Mouse (Mus musculus): ENCODE results near the gene Fam107a. TPM values are rescaled to one million over a fixed set of nuclear protein-coding genes. Genes with fewer than 3 reads are reported as not detected.

Gene Fam107a
- polyA plus RNA-seq, 1 experiment from 2014 or later, result 0.18 TPM

GRCm38 (mm10) chr14:8327371-8327770 is 9.5 kb upstream of the Fam107a start:
- Histone ChIP-seq H3K4me3 (ENCODE audit: low read depth, low read length) (no peak overlapping the region), H3K4me1 (replicated peaks; ENCODE audit: control insufficient read depth, insufficient read depth, low read length) (no peaks in the 10 kb centered on the region), H3K27me3 (replicated peaks; ENCODE audit: control insufficient read depth, insufficient read depth, low read length) (no peaks in the 10 kb centered on the region), H3K9ac (ENCODE audit: low read length) (no peak overlapping the region), H3K4me2 (ENCODE audit: low read length) (no peak overlapping the region), H3K36me3 (ENCODE audit: control insufficient read depth, insufficient read depth, low read length) (no peaks in the 10 kb centered on the region), H3K9me3 (ENCODE audit: control insufficient read depth, low read length) (no peaks in the 10 kb centered on the region), H3K27ac (ENCODE audit: low read depth) (no peak overlapping the region)
- 61% methylated on average over 1 of the region's 1 CpGs for WGBS
- ATAC-seq (replicated peaks; ENCODE audit: low FRiP score, low TSS enrichment, low read depth) (no peak), DNase-seq (ENCODE audit: low spot score) (no peak)

- ATAC-seq (replicated peaks; ENCODE audit: low FRiP score, low TSS enrichment, low read depth) (no peak), DNase-seq (ENCODE audit: low spot score) (no peak)
- H3K9ac ChIP-seq (ENCODE audit: low read length), result no peak overlapping the region
- no peaks in the 10 kb centered on the region for H3K36me3 ChIP-seq (ENCODE audit: control insufficient read depth, insufficient read depth, low read length)
- no peak overlapping the region for H3K27ac ChIP-seq (ENCODE audit: low read depth)
- no peaks in the 10 kb centered on the region for H3K4me1 ChIP-seq (replicated peaks; ENCODE audit: control insufficient read depth, insufficient read depth, low read length)
- H3K4me2 ChIP-seq (ENCODE audit: low read length), result no peak overlapping the region
- no peaks in the 10 kb centered on the region for H3K9me3 ChIP-seq (ENCODE audit: control insufficient read depth, low read length)
- no peak overlapping the region for H3K4me3 ChIP-seq (ENCODE audit: low read depth, low read length)
- no peaks in the 10 kb centered on the region for H3K27me3 ChIP-seq (replicated peaks; ENCODE audit: control insufficient read depth, insufficient read depth, low read length)
These were observed 9.1 kb upstream of the Fam107a start for GRCm38 (mm10) chr14:8326961-8327360.

GRCm38 (mm10) chr14:8325746-8326145 is 7.9 kb upstream of the Fam107a start:
- Histone ChIP-seq H3K9me3 (ENCODE audit: control insufficient read depth, low read length) (no peaks in the 10 kb centered on the region), H3K27ac (ENCODE audit: low read depth) (no peak overlapping the region), H3K27me3 (replicated peaks; ENCODE audit: control insufficient read depth, insufficient read depth, low read length) (no peaks in the 10 kb centered on the region), H3K4me3 (ENCODE audit: low read depth, low read length) (no peak overlapping the region), H3K36me3 (ENCODE audit: control insufficient read depth, insufficient read depth, low read length) (no peaks in the 10 kb centered on the region), H3K9ac (ENCODE audit: low read length) (no peak overlapping the region), H3K4me2 (ENCODE audit: low read length) (no peak overlapping the region), H3K4me1 (replicated peaks; ENCODE audit: control insufficient read depth, insufficient read depth, low read length) (no peaks in the 10 kb centered on the region)
- 83% methylated on average over 4 of the region's 4 CpGs for WGBS
- ATAC-seq (replicated peaks; ENCODE audit: low FRiP score, low TSS enrichment, low read depth) (no peak), DNase-seq (ENCODE audit: low spot score) (no peak)

DNA sequence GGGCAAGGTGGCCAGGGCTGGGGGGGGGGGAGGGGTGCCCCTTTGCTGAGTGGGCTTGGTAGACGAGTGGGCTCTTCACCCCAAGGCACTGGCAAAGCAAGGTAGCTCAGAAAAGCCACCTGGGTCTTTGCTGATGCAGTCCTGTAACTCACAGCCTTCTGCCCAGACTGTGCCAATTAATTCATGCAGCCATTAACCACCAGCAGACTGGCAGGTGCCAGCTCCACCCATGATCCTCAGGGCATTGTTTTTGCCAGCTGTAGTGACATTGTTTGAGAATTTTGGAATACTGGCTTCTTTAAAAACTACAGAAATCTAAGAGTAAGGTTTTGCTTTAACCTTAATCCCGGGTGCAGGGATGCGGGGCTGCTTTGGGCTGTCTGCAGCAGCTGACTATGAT is 2.7 kb upstream of the Fam107a start:
- DNase-seq (ENCODE audit: low spot score) (no peak), ATAC-seq (replicated peaks; ENCODE audit: low FRiP score, low TSS enrichment, low read depth) (no peak)
- Histone ChIP-seq H3K27ac (ENCODE audit: low read depth) (no peak overlapping the region), H3K4me2 (ENCODE audit: low read length) (no peak overlapping the region), H3K4me3 (ENCODE audit: low read depth, low read length) (no peak overlapping the region), H3K9ac (ENCODE audit: low read length) (no peak overlapping the region), H3K27me3 (replicated peaks; ENCODE audit: control insufficient read depth, insufficient read depth, low read length) (peaks cover 36% of the 10 kb centered on the region), H3K4me1 (replicated peaks; ENCODE audit: control insufficient read depth, insufficient read depth, low read length) (peaks cover 9% of the 10 kb centered on the region; the same call in 1 of the 2 replicates), H3K36me3 (ENCODE audit: control insufficient read depth, insufficient read depth, low read length) (no peaks in the 10 kb centered on the region), H3K9me3 (ENCODE audit: control insufficient read depth, low read length) (no peaks in the 10 kb centered on the region)
- 81% methylated on average over 3 of the region's 3 CpGs for WGBS

GRCm38 (mm10) chr14:8316366-8317193 is 1.2 kb downstream of the Fam107a start:
- DNase-seq (ENCODE audit: low spot score) (no peak), ATAC-seq (replicated peaks; ENCODE audit: low FRiP score, low TSS enrichment, low read depth) (no peak)
- H3K4me2 ChIP-seq (ENCODE audit: low read length), result peak overlapping the region; percentile 44
- no peaks in the 10 kb centered on the region for H3K9me3 ChIP-seq (ENCODE audit: control insufficient read depth, low read length)
- H3K9ac ChIP-seq (ENCODE audit: low read length), result no peak overlapping the region
- peak overlapping the region; percentile 23 for H3K4me3 ChIP-seq (ENCODE audit: low read depth, low read length)
- H3K4me1 ChIP-seq (replicated peaks; ENCODE audit: control insufficient read depth, insufficient read depth, low read length), result peaks cover 9% of the 10 kb centered on the region; the same call in 1 of the 2 replicates
- WGBS, result 3% methylated on average over 23 of the region's 23 CpGs
- H3K36me3 ChIP-seq (ENCODE audit: control insufficient read depth, insufficient read depth, low read length), result no peaks in the 10 kb centered on the region
- peaks cover 42% of the 10 kb centered on the region for H3K27me3 ChIP-seq (replicated peaks; ENCODE audit: control insufficient read depth, insufficient read depth, low read length)
- no peak overlapping the region for H3K27ac ChIP-seq (ENCODE audit: low read depth)

GRCm38 (mm10) chr14:8315169-8315568 is 2.7 kb downstream of the Fam107a start:
- Histone ChIP-seq H3K9me3 (ENCODE audit: control insufficient read depth, low read length) (no peaks in the 10 kb centered on the region), H3K9ac (ENCODE audit: low read length) (no peak overlapping the region), H3K27ac (ENCODE audit: low read depth) (no peak overlapping the region), H3K4me3 (ENCODE audit: low read depth, low read length) (no peak overlapping the region), H3K27me3 (replicated peaks; ENCODE audit: control insufficient read depth, insufficient read depth, low read length) (peaks cover 42% of the 10 kb centered on the region), H3K4me1 (replicated peaks; ENCODE audit: control insufficient read depth, insufficient read depth, low read length) (peaks cover 9% of the 10 kb centered on the region; the same call in 1 of the 2 replicates), H3K36me3 (ENCODE audit: control insufficient read depth, insufficient read depth, low read length) (no peaks in the 10 kb centered on the region), H3K4me2 (ENCODE audit: low read length) (no peak overlapping the region)
- DNase-seq (ENCODE audit: low spot score) (no peak), ATAC-seq (replicated peaks; ENCODE audit: low FRiP score, low TSS enrichment, low read depth) (no peak)
- WGBS, result 78% methylated on average over 6 of the region's 6 CpGs

- Histone ChIP-seq H3K4me3 (ENCODE audit: low read depth, low read length) (no peak overlapping the region), H3K27me3 (replicated peaks; ENCODE audit: control insufficient read depth, insufficient read depth, low read length) (peaks cover 42% of the 10 kb centered on the region), H3K9me3 (ENCODE audit: control insufficient read depth, low read length) (no peaks in the 10 kb centered on the region), H3K4me1 (replicated peaks; ENCODE audit: control insufficient read depth, insufficient read depth, low read length) (peaks cover 14% of the 10 kb centered on the region; the same call in 1 of the 2 replicates), H3K4me2 (ENCODE audit: low read length) (no peak overlapping the region), H3K27ac (ENCODE audit: low read depth) (no peak overlapping the region), H3K36me3 (ENCODE audit: control insufficient read depth, insufficient read depth, low read length) (no peaks in the 10 kb centered on the region), H3K9ac (ENCODE audit: low read length) (no peak overlapping the region)
- DNase-seq (ENCODE audit: low spot score) (no peak), ATAC-seq (replicated peaks; ENCODE audit: low FRiP score, low TSS enrichment, low read depth) (no peak)
- 23% methylated on average over 3 of the region's 3 CpGs for WGBS
These were observed 3.3 kb downstream of the Fam107a start for GRCm38 (mm10) chr14:8314536-8314935.

GRCm38 (mm10) chr14:8313877-8314276 is 3.9 kb downstream of the Fam107a start:
- no peak overlapping the region for H3K9ac ChIP-seq (ENCODE audit: low read length)

More at GRCm38 (mm10) chr14:8313877-8314276, 3.9 kb downstream of the Fam107a start:
- 42% methylated on average over 7 of the region's 7 CpGs for WGBS
- ATAC-seq (replicated peaks; ENCODE audit: low FRiP score, low TSS enrichment, low read depth), result no peak
- H3K4me1 ChIP-seq (replicated peaks; ENCODE audit: control insufficient read depth, insufficient read depth, low read length), result peaks cover 14% of the 10 kb centered on the region; the same call in 1 of the 2 replicates
- DNase-seq (ENCODE audit: low spot score), result no peak
- no peaks in the 10 kb centered on the region for H3K36me3 ChIP-seq (ENCODE audit: control insufficient read depth, insufficient read depth, low read length)
- H3K27ac ChIP-seq (ENCODE audit: low read depth), result no peak overlapping the region
- no peak overlapping the region for H3K4me3 ChIP-seq (ENCODE audit: low read depth, low read length)
- peaks cover 39% of the 10 kb centered on the region for H3K27me3 ChIP-seq (replicated peaks; ENCODE audit: control insufficient read depth, insufficient read depth, low read length)
- H3K4me2 ChIP-seq (ENCODE audit: low read length), result no peak overlapping the region
- no peaks in the 10 kb centered on the region for H3K9me3 ChIP-seq (ENCODE audit: control insufficient read depth, low read length)
